Mouse (Mus musculus) intestine, embryonic 14.5 days (tissue): Measurements from ENCODE around the gene Fkbp5. TPM values are rescaled to one million over a fixed set of nuclear protein-coding genes. Genes with fewer than 3 reads are reported as not detected.

Experiments used
- ATAC-seq: fragments of 200-750 bp; cut with Nextera tagmentation; replicated peaks from 2 replicates; pipeline ENCODE4 v1.8.0; 2017; ENCODE audit warnings: low read depth, moderate number of reproducible peaks, moderate TSS enrichment, moderate library complexity; ENCODE audit not compliant: low FRiP score, low TSS enrichment
- DNase-seq: peaks from one replicate; pipeline ENCODE4 v3.0.0-alpha.2; 2018; ENCODE audit warnings: low spot score
- H3K27ac ChIP-seq: fragments of 300-500 bp; sonication (generic); 2 replicates; pipeline ENCODE4 v1.5.1; 2014; ENCODE audit warnings: low read depth, mild to moderate bottlenecking, control low read depth
- H3K27me3 ChIP-seq: fragments of 300-500 bp; sonication (generic); replicated peaks from 2 replicates; pipeline ENCODE4 v1.6.1; 2014; ENCODE audit warnings: low read length, control low read depth; ENCODE audit not compliant: control insufficient read depth, insufficient read depth
- H3K36me3 ChIP-seq: fragments of 300-500 bp; sonication (generic); 2 replicates; pipeline ENCODE4 v1.6.1; 2014; ENCODE audit warnings: low read length, control low read depth; ENCODE audit not compliant: control insufficient read depth, insufficient read depth
- H3K4me1 ChIP-seq: fragments of 300-500 bp; sonication (generic); replicated peaks from 2 replicates; pipeline ENCODE4 v1.6.1; 2014; ENCODE audit warnings: low read length, control low read depth, mixed read lengths; ENCODE audit not compliant: control insufficient read depth, insufficient read depth
- H3K4me2 ChIP-seq: fragments of 300-500 bp; sonication (generic); 2 replicates; pipeline ENCODE4 v1.6.1; 2014; ENCODE audit warnings: low read length
- H3K4me3 ChIP-seq: fragments of 300-500 bp; sonication (generic); 2 replicates; pipeline ENCODE4 v1.5.1; 2014; ENCODE audit warnings: low read depth, low read length, control low read depth, mixed read lengths
- H3K9ac ChIP-seq: fragments of 300-500 bp; sonication (generic); 2 replicates; pipeline ENCODE4 v1.6.1; 2014; ENCODE audit warnings: mild to moderate bottlenecking, low read length
- H3K9me3 ChIP-seq: fragments of 300-500 bp; sonication (generic); 2 replicates; pipeline ENCODE4 v1.6.1; 2016; ENCODE audit warnings: low read length, control low read depth; ENCODE audit not compliant: control insufficient read depth
- WGBS: fragments of 180-500 bp; shearing (Covaris S2); extraction: QIAGEN DNeasy Blood & Tissue Kit; methylation state at CpG from one replicate; pipeline ENCODE4 v1.1.7; 2014; 5-methylcytosine and 5-hydroxymethylcytosine counted together
- polyA plus RNA-seq: library from polyadenylated mRNA; unstranded; fragments of >200 nt; fragmentation: Nextera tagmentation; extraction: Ambion mirVana; gene quantifications from 2 replicates; pipeline ENCODE4 v1.2.1, GENCODE M21; 2014

The Fkbp5 gene
- polyA plus RNA-seq, 1 experiment from 2014 or later: 8.7 TPM

DNA sequence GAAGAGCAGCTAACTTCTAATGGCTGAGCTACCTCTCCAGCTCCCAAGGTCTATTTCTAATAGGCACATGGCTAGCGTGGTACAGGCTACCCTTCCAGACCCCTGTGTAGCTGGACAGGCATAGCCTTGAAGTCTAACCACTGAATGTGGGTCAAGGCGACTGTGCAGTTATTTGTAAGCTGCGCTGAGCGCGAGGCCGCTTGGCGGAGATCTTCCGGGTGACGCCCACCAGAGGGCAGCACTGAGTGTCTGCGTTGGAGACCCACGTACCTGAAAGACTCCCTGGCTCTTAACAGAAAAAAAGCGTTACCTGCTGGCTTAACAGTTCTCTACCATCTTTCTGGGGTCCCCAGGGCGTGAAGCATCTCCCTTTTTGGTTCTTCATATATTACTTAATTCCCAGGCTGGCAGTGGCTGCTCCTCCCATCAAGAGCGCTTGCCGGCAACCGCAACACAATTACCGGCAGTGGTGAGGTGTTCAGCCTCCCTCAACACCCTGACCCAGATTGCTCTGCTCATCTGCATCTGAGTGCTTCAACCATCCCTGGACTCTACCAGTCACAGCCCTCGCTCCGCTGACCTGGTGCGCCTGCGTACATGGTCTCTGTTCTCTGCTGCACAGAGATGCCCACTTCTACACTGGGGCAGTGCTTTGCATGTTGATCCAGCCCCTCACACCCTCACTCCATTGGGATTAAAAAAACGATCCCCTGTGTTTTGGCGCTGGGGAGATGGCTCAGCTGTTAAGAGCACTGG, 131.0 kb downstream of the Fkbp5 start:
- peak; percentile 54; the same call in 1 of the 2 replicates for ATAC-seq
- no peaks in the 10 kb centered on the region for H3K4me1 ChIP-seq
- 8% methylated on average over 23 of the region's 23 CpGs for WGBS
- no peak overlapping the region for H3K27ac ChIP-seq
- no peak overlapping the region for H3K9ac ChIP-seq
- H3K36me3 ChIP-seq: no peaks in the 10 kb centered on the region
- peaks cover 12% of the 10 kb centered on the region for H3K27me3 ChIP-seq
- H3K4me2 ChIP-seq: peak overlapping the region; percentile 27
- DNase-seq: peak; percentile 93
- no peaks in the 10 kb centered on the region for H3K9me3 ChIP-seq
- H3K4me3 ChIP-seq: no peak overlapping the region

DNA sequence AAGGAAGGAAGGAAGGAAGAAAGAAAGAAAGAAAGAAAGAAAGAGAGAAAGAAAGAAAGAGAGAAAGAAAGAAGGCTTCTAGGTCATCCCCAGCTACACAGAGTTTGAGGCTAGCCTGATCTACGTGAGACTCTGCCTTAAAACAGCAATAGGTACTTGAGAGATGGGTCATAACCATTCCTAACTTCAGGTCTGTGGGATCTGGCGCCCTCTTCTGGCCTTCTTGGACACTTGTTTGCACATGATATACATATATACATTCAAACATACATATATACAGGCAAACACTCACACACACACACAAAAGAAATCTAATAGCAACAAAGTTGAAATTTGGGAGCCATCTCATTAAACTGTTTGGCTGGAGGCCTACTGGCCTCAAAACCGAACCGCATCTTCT, 133.0 kb downstream of the Fkbp5 start:
- no peak overlapping the region for H3K9ac ChIP-seq
- no peaks in the 10 kb centered on the region for H3K9me3 ChIP-seq
- H3K27me3 ChIP-seq: peaks cover 12% of the 10 kb centered on the region
- no peak overlapping the region for H3K27ac ChIP-seq
- H3K4me1 ChIP-seq: no peaks in the 10 kb centered on the region
- H3K4me2 ChIP-seq: no peak overlapping the region
- WGBS: 58% methylated on average over 4 of the region's 4 CpGs
- no peak for DNase-seq
- ATAC-seq: no peak
- no peak overlapping the region for H3K4me3 ChIP-seq
- no peaks in the 10 kb centered on the region for H3K36me3 ChIP-seq

DNA sequence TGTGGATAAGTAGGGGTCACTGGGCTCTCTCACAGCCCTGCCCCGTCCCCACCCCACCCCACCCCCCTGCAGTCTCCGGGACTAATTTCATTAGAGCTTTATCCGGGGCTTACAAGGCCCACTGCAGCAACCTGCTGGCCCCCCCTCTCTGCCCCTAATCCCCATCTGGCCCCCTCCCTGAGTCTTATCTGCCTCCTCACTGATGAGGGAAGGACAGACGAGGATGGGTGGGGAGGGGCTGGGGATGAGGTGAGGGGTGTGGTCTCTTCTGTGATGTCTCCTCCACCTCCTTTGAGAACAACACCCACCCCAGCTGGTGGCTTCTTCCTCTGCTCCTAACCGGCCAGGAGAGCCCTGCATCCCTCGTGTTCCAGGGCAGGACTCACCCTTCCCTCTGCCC, 137.1 kb downstream of the Fkbp5 start:
- H3K9me3 ChIP-seq: no peaks in the 10 kb centered on the region
- no peaks in the 10 kb centered on the region for H3K4me1 ChIP-seq
- H3K9ac ChIP-seq: no peak overlapping the region
- no peak for DNase-seq
- no peaks in the 10 kb centered on the region for H3K36me3 ChIP-seq
- H3K4me2 ChIP-seq: no peak overlapping the region
- H3K27ac ChIP-seq: no peak overlapping the region
- no peak for ATAC-seq
- H3K27me3 ChIP-seq: peaks cover 8% of the 10 kb centered on the region
- H3K4me3 ChIP-seq: no peak overlapping the region
- 7% methylated on average over 6 of the region's 6 CpGs for WGBS

DNA sequence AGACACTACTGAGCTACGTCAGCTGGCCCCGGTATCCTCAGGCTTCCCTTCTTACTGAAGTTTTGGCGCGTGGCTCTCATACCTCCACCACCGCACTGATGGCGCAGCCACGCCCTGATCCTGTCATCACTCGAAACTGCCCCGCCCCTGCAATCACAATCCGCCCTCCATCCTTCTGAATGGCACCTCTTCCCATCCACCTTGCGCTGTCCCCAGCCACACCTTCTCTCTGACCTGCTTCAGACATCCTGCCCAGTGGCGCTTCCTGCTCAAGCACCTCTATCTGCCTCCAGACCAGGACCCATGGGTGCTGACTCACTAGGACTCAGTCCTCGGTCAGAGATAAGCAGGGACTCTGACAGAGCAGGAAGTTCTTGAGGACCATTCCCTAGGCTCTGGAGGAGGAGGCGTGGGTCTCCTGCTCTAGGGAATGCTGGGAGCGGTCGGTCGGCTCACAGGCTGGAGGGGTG, 141.7 kb downstream of the Fkbp5 start:
- Histone ChIP-seq H3K27me3 (peaks cover 24% of the 10 kb centered on the region), H3K27ac (no peak overlapping the region), H3K4me2 (peak overlapping the region; percentile 6; the same call in 1 of the 2 replicates), H3K9me3 (no peaks in the 10 kb centered on the region), H3K36me3 (no peaks in the 10 kb centered on the region), H3K4me3 (no peak overlapping the region), H3K9ac (no peak overlapping the region), H3K4me1 (no peaks in the 10 kb centered on the region)
- WGBS: 6% methylated on average over 17 of the region's 17 CpGs
- peak; percentile 51 for ATAC-seq
- DNase-seq: no peak

DNA sequence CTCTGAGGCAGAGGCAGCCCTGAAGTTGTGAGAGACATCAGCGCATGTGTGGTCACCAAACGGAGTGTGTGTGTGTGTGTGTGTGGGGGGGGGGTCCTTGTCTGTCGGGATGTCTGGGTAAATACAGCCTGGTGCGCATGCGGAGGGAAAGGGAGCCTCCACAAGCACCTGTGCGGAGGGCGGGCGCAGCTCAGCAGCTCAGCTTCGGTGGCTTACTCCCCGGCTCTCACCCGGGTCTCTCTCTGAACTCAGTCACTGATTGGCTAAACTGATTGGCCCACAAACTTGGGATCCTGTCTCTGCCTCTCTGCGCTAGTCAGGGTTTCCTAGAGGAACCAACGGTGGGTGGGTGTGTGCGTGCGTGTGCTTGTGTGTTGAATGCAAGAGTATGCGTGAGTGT, 142.8 kb downstream of the Fkbp5 start:
- H3K4me2 ChIP-seq: 0 out of 2 replicates have a peak overlapping the region, but pooled peaks have one; percentile 8
- WGBS: 22% methylated on average over 16 of the region's 16 CpGs

DNA sequence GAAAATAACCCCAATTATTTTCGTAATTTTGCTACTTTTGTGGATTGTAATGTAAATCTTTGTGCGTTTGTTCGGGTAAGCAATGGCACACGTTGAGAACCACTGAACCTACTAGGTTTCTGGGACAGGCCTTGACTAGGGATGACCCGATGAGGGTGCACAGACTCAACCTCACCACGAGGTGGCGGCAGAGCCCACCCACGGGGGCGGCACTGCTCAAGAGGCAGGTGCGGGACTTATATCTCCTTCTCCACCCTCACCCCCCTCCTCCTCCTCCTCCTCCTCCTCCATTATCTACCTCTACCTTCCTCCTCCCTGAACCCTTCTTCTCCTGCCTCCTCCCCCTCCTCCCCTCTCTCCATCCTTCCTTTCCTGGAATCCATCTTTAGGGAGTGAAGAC, 143.5 kb downstream of the Fkbp5 start:
- DNase-seq: no peak

More for the DNA sequence above, 142.8 kb downstream of the Fkbp5 start:
- H3K36me3 ChIP-seq: no peaks in the 10 kb centered on the region
- H3K9me3 ChIP-seq: no peaks in the 10 kb centered on the region
- no peak for DNase-seq
- H3K27me3 ChIP-seq: peaks cover 24% of the 10 kb centered on the region
- no peaks in the 10 kb centered on the region for H3K4me1 ChIP-seq
- H3K27ac ChIP-seq: no peak overlapping the region
- no peak overlapping the region for H3K4me3 ChIP-seq
- ATAC-seq: no peak
- H3K9ac ChIP-seq: no peak overlapping the region

DNA sequence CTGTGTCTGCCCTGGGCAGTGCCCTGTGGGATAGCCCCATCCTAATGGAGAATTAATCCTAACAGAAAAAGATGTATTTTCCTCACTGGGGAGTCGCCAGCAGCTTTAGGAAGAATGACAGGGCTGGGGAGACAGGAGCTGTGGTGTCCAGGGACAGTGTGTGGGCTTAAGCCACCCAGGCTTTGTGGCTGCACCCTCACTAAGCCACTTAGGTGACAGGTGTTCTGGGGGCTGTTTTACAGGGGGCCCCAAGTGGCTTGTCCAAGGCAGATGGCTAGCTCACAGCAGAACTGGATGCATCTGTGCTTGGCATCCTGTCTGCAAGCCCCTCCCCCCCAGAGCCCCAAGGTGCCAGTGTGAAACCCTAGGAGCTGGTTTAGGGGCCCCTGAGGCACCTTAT, 145.4 kb downstream of the Fkbp5 start:
- Histone ChIP-seq H3K9me3 (no peaks in the 10 kb centered on the region), H3K4me1 (no peaks in the 10 kb centered on the region), H3K36me3 (no peaks in the 10 kb centered on the region), H3K4me2 (no peak overlapping the region), H3K4me3 (no peak overlapping the region), H3K9ac (no peak overlapping the region), H3K27me3 (peaks cover 24% of the 10 kb centered on the region), H3K27ac (no peak overlapping the region)
- 65% methylated on average over 1 of the region's 1 CpGs for WGBS
- no peak for DNase-seq
- no peak for ATAC-seq

More for the DNA sequence above, 143.5 kb downstream of the Fkbp5 start:
- no peaks in the 10 kb centered on the region for H3K9me3 ChIP-seq
- no peaks in the 10 kb centered on the region for H3K4me1 ChIP-seq
- no peaks in the 10 kb centered on the region for H3K36me3 ChIP-seq
- peak; percentile 58; the same call in 1 of the 2 replicates for ATAC-seq
- no peak overlapping the region for H3K27ac ChIP-seq
- H3K4me3 ChIP-seq: no peak overlapping the region
- WGBS: 16% methylated on average over 10 of the region's 10 CpGs
- H3K4me2 ChIP-seq: no peak overlapping the region
- H3K27me3 ChIP-seq: peaks cover 24% of the 10 kb centered on the region
- H3K9ac ChIP-seq: no peak overlapping the region

DNA sequence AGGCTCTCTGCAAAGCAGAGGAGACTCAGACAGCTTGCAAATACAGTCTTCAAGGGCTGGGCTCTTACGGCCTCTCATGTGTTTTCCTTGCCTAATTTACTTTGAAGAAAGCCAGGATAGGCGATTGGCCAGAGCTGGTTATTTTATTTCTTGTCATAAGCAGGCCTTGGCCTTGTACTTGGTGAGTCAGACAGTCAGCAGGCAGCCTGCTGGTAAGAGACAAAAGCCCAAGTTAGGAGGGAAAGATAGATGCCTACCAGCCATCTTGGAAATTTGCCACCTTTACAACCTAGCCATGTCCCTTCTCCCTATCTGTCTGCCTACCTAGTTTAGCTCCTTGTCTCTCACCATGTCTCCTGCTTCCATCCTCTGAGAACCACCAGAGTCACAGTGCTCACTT, 146.0 kb downstream of the Fkbp5 start:
- Histone ChIP-seq H3K4me3 (no peak overlapping the region), H3K36me3 (no peaks in the 10 kb centered on the region), H3K9ac (no peak overlapping the region), H3K27ac (no peak overlapping the region), H3K4me2 (no peak overlapping the region), H3K27me3 (peaks cover 24% of the 10 kb centered on the region), H3K9me3 (no peaks in the 10 kb centered on the region), H3K4me1 (no peaks in the 10 kb centered on the region)
- no peak for ATAC-seq
- 52% methylated on average over 2 of the region's 2 CpGs for WGBS
- DNase-seq: no peak

DNA sequence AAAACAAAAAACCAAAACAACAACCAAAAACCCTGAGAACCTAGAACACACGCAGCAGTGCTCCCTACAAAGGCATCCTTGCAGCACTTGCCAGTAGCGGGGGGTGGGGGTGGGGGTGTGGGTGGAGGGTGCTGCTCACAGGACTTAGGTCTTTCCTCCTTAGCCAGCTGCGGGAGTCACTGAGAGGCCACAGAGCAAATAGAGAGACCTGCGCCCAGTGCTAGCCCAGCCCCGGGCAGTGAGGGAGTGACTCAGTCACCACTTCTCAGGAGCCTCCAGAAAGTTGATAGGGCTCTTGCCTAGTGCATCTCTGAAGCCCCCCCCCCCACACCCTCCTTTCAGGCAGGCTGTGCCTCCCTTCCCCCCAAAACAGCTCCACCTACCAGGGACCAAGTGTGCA, 148.3 kb downstream of the Fkbp5 start:
- no peak overlapping the region for H3K4me2 ChIP-seq
- 65% methylated on average over 5 of the region's 5 CpGs for WGBS
- no peak overlapping the region for H3K4me3 ChIP-seq
- no peak overlapping the region for H3K27ac ChIP-seq
- no peak for DNase-seq
- H3K36me3 ChIP-seq: no peaks in the 10 kb centered on the region
- ATAC-seq: no peak
- no peaks in the 10 kb centered on the region for H3K9me3 ChIP-seq
- H3K9ac ChIP-seq: no peak overlapping the region
- H3K27me3 ChIP-seq: peaks cover 19% of the 10 kb centered on the region
- 0 out of 2 replicates have a peak, but pooled peaks cover 4% of the 10 kb centered on the region for H3K4me1 ChIP-seq
